Mouse (Mus musculus) hindbrain, embryonic 10.5 days (tissue): ENCODE measurements around the gene Kif5c. TPM values are rescaled to one million over a fixed set of nuclear protein-coding genes. Genes with fewer than 3 reads are reported as not detected.

Experiments used
- DNase-seq: peaks from one replicate; pipeline ENCODE4 v3.0.0-alpha.2; 2017; ENCODE audit warnings: low spot score
- H3K27ac ChIP-seq: fragments of 300-500 bp; sonication (generic); 2 replicates; pipeline ENCODE4 v1.5.1; 2016; ENCODE audit warnings: mild to moderate bottlenecking, moderate library complexity
- H3K27me3 ChIP-seq: fragments of 300-500 bp; sonication (generic); 2 replicates; pipeline ENCODE4 v1.6.1; 2016; ENCODE audit warnings: mild to moderate bottlenecking; ENCODE audit not compliant: poor library complexity, insufficient read depth, severe bottlenecking
- H3K36me3 ChIP-seq: fragments of 300-500 bp; sonication (generic); 2 replicates; pipeline ENCODE4 v1.6.1; 2016; ENCODE audit warnings: mild to moderate bottlenecking, moderate library complexity
- H3K4me1 ChIP-seq: fragments of 300-500 bp; sonication (generic); replicated peaks from 2 replicates; pipeline ENCODE4 v1.6.1; 2016; ENCODE audit warnings: mild to moderate bottlenecking
- H3K4me3 ChIP-seq: fragments of 300-500 bp; sonication (generic); 2 replicates; pipeline ENCODE4 v1.5.1; 2016; ENCODE audit warnings: mild to moderate bottlenecking, moderate library complexity
- H3K9me3 ChIP-seq: fragments of 300-500 bp; sonication (generic); 2 replicates; pipeline ENCODE4 v1.6.1; 2016; ENCODE audit warnings: mild to moderate bottlenecking, moderate library complexity
- WGBS: fragments of 180-500 bp; shearing (Covaris S2); methylation state at CpG from one replicate; pipeline ENCODE4 v1.1.7; 2016; 5-methylcytosine and 5-hydroxymethylcytosine counted together
- polyA plus RNA-seq: library from polyadenylated mRNA; unstranded; fragments of >200 nt; fragmentation: Nextera tagmentation; extraction: Ambion mirVana; gene quantifications from 2 replicates; pipeline ENCODE4 v1.2.1, GENCODE M21; 2016

Kif5c gene
- polyA plus RNA-seq, 1 experiment from 2014 or later, result 67.6 TPM

DNA sequence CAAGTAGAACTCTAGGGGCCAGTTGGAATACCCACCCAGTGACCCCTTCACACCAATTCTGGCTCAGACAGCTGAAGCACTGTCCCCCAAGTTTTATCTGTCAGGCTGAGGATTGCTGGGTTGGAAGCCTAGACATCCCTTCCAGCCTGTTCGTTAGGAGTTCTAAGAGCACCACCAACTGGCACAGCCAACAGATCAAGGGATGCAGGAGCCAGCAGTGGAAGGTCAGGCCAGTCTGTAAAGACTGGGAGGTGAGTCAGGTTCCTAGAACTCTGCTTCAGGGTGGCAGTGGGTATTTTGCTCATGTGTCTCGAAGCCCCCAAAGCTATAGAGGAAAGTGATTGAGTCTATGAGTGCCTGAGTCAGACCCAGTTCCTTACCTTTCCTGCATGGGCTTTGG is 37.9 kb downstream of the Kif5c start:
- Histone ChIP-seq H3K4me3 (no peak overlapping the region), H3K4me1 (peaks cover 28% of the 10 kb centered on the region), H3K27ac (no peak overlapping the region), H3K27me3 (no peaks in the 10 kb centered on the region), H3K9me3 (no peaks in the 10 kb centered on the region), H3K36me3 (peaks cover 15% of the 10 kb centered on the region)
- 88% methylated on average over 2 of the region's 2 CpGs for WGBS
- no peak for DNase-seq

DNA sequence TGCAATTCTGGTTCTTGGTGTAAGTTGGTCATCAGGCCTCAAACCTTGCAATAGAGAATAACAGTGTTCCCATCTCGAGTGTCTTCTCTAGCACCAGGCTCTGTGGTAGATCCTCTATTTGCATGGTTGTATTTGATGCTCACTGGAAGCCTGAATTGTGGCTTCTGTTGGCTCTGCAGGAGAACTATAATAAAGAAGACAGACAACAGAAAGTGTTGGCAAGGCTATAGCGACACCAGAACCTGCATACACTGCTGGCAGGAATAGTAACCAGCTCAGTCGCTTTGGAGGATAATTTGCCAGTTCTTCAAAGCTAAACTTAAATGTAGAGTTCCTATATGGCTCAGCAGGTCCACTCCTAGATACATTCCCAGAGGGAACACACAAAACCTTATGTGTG is 38.6 kb downstream of the Kif5c start:
- no peak overlapping the region for H3K4me3 ChIP-seq
- H3K4me1 ChIP-seq, result peaks cover 28% of the 10 kb centered on the region
- H3K27me3 ChIP-seq, result no peaks in the 10 kb centered on the region
- no peak for DNase-seq
- 91% methylated on average over 3 of the region's 3 CpGs for WGBS
- H3K36me3 ChIP-seq, result peaks cover 9% of the 10 kb centered on the region
- no peak overlapping the region for H3K27ac ChIP-seq
- no peaks in the 10 kb centered on the region for H3K9me3 ChIP-seq

DNA sequence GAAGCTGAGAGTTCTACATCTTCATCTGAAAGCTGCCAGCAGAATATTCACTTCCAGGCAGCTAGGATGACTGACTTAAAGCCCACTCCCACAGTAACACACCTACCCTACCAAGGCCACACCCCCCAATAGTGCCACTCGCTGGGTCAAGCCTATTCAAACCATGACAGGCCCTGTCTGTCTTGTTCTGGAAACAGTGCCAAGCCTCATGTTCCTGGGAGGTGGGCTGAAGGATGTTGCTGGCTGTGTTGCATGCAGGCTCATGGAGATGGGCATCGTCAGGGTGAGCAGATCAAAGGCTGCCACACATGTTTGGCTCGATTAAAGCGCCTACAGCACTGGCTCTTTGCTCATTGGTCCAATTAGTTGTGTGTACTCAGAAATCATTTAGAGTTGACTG is 39.9 kb downstream of the Kif5c start:
- Histone ChIP-seq H3K4me3 (no peak overlapping the region), H3K27me3 (no peaks in the 10 kb centered on the region), H3K4me1 (peaks cover 28% of the 10 kb centered on the region), H3K27ac (no peak overlapping the region), H3K36me3 (0 out of 2 replicates have a peak, but pooled peaks cover 13% of the 10 kb centered on the region), H3K9me3 (no peaks in the 10 kb centered on the region)
- WGBS, result 86% methylated on average over 4 of the region's 4 CpGs
- no peak for DNase-seq

DNA sequence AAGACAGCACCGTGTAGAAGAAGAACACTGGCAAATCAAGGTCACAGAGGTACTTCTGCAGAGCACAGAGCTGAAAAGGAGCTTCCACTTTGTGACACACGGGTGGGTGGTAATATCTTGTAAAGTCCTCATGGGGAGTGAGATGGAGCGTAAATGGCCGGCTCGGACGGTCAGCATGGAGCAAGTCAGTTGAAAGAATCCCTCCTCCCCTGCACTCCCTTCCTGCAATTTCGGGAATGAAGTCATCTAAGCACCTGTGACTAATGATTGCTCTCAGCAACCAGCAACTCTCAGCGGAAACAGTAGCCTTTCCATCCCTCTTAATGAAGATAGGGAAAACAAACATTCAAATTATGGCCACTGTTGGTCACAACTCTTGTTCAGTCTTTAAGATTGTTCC is 40.9 kb downstream of the Kif5c start:
- Histone ChIP-seq H3K36me3 (0 out of 2 replicates have a peak, but pooled peaks cover 13% of the 10 kb centered on the region), H3K9me3 (no peaks in the 10 kb centered on the region), H3K27me3 (no peaks in the 10 kb centered on the region), H3K27ac (no peak overlapping the region), H3K4me3 (no peak overlapping the region), H3K4me1 (peaks cover 27% of the 10 kb centered on the region)
- no peak for DNase-seq
- 52% methylated on average over 8 of the region's 8 CpGs for WGBS

DNA sequence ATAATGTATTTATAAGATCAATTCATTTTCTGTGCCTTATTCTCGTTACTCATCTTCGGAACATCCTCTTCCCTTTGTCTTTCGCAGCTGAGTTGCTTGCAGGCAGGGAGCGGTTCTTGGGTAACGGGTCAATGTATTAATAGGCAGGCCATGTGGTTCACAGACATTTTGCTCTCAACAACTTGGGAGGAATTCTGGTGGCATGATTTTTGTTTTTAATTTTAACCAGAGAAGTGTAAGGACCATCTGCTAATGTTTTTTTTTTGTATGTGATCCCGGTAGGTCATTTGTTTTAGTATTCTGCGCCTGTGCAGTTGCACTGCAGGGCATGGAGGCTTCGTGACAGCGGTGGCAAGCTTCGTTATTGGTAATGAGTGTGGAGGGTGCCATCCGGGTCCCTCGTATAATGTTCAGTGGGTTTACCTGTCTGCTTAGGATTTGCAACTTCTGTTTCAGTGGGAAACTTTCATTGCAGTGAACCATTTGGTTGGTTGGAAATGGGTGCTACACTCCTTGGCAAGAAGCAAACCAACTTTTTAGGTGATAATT is 41.4 kb downstream of the Kif5c start:
- WGBS, result 91% methylated on average over 12 of the region's 12 CpGs

DNA sequence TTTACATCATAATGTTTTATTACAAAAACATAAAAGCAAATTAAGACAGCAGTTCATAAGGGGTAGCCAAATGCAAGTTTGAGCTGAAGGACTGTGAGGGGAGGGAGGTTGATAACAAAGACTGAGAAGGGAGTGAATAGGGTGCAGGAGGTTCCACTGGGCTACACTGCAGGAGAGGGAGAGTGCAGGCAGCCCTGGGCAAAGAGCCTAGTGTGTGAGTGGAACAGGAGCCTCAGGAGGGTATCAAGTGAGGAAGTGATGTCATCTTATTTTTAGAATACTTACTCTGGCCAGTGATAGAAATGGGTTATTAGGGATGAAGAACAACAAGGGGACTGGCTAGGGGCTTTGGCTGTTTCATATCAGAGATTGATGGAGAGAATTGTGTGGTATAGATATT is 42.2 kb downstream of the Kif5c start:
- no peak overlapping the region for H3K27ac ChIP-seq
- H3K9me3 ChIP-seq, result no peaks in the 10 kb centered on the region
- no peaks in the 10 kb centered on the region for H3K27me3 ChIP-seq
- H3K36me3 ChIP-seq, result 0 out of 2 replicates have a peak, but pooled peaks cover 13% of the 10 kb centered on the region
- DNase-seq, result no peak
- no peak overlapping the region for H3K4me3 ChIP-seq
- H3K4me1 ChIP-seq, result peaks cover 17% of the 10 kb centered on the region

More for the DNA sequence above, 41.4 kb downstream of the Kif5c start:
- Histone ChIP-seq H3K27ac (no peak overlapping the region), H3K9me3 (no peaks in the 10 kb centered on the region), H3K4me1 (peaks cover 22% of the 10 kb centered on the region), H3K27me3 (no peaks in the 10 kb centered on the region), H3K4me3 (no peak overlapping the region), H3K36me3 (0 out of 2 replicates have a peak, but pooled peaks cover 13% of the 10 kb centered on the region)
- DNase-seq, result no peak

- WGBS, result 94% methylated on average over 3 of the region's 3 CpGs
- H3K4me1 ChIP-seq, result peaks cover 17% of the 10 kb centered on the region
These were observed 42.8 kb downstream of the Kif5c start for GRCm38 (mm10) chr2:49661872-49662271.

GRCm38 (mm10) chr2:49671753-49672500 is 52.8 kb downstream of the Kif5c start:
- H3K9me3 ChIP-seq, result 0 out of 2 replicates have a peak, but pooled peaks cover 4% of the 10 kb centered on the region
- peak overlapping the region; percentile 63 for H3K27ac ChIP-seq
- 75% methylated on average over 12 of the region's 12 CpGs for WGBS
- peaks cover 31% of the 10 kb centered on the region for H3K4me1 ChIP-seq
- H3K27me3 ChIP-seq, result no peaks in the 10 kb centered on the region
- peaks cover 19% of the 10 kb centered on the region for H3K36me3 ChIP-seq
- no peak overlapping the region for H3K4me3 ChIP-seq
- no peak for DNase-seq

More at GRCm38 (mm10) chr2:49661872-49662271, 42.8 kb downstream of the Kif5c start:
- H3K4me3 ChIP-seq, result no peak overlapping the region
- no peaks in the 10 kb centered on the region for H3K9me3 ChIP-seq
- no peaks in the 10 kb centered on the region for H3K27me3 ChIP-seq
- DNase-seq, result no peak
- no peak overlapping the region for H3K27ac ChIP-seq
- 0 out of 2 replicates have a peak, but pooled peaks cover 9% of the 10 kb centered on the region for H3K36me3 ChIP-seq

DNA sequence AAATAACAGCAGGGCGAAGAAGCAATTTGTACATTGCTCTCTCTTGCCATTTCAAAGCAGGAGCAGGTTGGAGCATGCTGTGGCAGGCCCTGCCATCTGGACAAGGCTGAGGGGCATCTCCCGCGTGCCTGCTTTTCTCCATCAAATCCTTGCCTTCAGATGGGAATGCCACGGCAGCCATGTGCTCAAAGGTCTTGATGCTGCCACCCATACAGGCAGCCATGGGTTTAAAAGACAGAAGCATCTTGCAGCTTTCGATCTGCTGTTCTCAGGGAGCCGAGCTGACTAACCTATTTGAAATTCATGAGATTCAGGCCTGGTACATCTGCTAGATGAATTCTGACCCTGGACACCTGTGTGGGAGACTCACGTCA is 53.4 kb downstream of the Kif5c start:
- Histone ChIP-seq H3K4me3 (no peak overlapping the region), H3K27me3 (no peaks in the 10 kb centered on the region), H3K36me3 (peaks cover 24% of the 10 kb centered on the region), H3K9me3 (0 out of 2 replicates have a peak, but pooled peaks cover 4% of the 10 kb centered on the region), H3K27ac (peak overlapping the region; percentile 63), H3K4me1 (peaks cover 33% of the 10 kb centered on the region)
- whole genome bisulfite sequencing, result 61% methylated on average over 7 of the region's 7 CpGs
- peak; percentile 23 for DNase-seq

DNA sequence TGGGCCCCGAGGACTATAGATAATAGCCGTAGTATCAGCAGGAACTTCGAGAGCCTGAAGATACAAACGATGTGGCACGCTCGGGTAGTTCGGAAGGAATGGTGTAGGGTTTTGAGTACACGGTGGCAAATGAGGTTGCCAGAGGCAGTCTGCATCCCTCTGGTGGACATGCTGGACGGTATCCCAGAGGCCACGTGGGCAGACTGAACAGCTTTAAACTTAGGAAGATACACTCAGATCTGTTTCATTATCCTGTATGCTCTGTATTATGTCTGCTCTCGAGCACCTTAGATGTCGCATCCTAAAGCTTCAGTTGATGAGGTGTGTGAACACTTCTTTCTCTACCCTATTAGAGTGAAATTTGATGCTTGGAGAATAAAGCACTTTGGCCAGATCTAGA is 56.9 kb downstream of the Kif5c start:
- Histone ChIP-seq H3K27ac (no peak overlapping the region), H3K4me1 (peaks cover 46% of the 10 kb centered on the region)

GRCm38 (mm10) chr2:49678386-49678785 is 59.3 kb downstream of the Kif5c start:
- 74% methylated on average over 7 of the region's 7 CpGs for WGBS
- peaks cover 32% of the 10 kb centered on the region for H3K4me1 ChIP-seq
- H3K27me3 ChIP-seq, result no peaks in the 10 kb centered on the region
- 0 out of 2 replicates have a peak overlapping the region, but pooled peaks have one; percentile 37 for H3K27ac ChIP-seq
- H3K36me3 ChIP-seq, result peaks cover 54% of the 10 kb centered on the region
- no peak for DNase-seq
- no peaks in the 10 kb centered on the region for H3K9me3 ChIP-seq
- no peak overlapping the region for H3K4me3 ChIP-seq

More for the DNA sequence above, 56.9 kb downstream of the Kif5c start:
- no peak for DNase-seq
- no peaks in the 10 kb centered on the region for H3K27me3 ChIP-seq
- H3K4me3 ChIP-seq, result no peak overlapping the region
- WGBS, result 90% methylated on average over 12 of the region's 12 CpGs
- H3K36me3 ChIP-seq, result peaks cover 39% of the 10 kb centered on the region
- H3K9me3 ChIP-seq, result no peaks in the 10 kb centered on the region

GRCm38 (mm10) chr2:49679135-49679964 is 60.3 kb downstream of the Kif5c start:
- no peaks in the 10 kb centered on the region for H3K9me3 ChIP-seq
- H3K4me1 ChIP-seq, result peaks cover 42% of the 10 kb centered on the region
- DNase-seq, result no peak
- H3K4me3 ChIP-seq, result no peak overlapping the region
- H3K27me3 ChIP-seq, result no peaks in the 10 kb centered on the region
- WGBS, result 74% methylated on average over 16 of the region's 16 CpGs
- peak overlapping the region; percentile 35; the same call in 1 of the 2 replicates for H3K27ac ChIP-seq
- peaks cover 57% of the 10 kb centered on the region for H3K36me3 ChIP-seq
